Mouse (Mus musculus) bone marrow, adult 2 months (tissue): Measurements from ENCODE around the gene P2ry14.

Experiments used
- CTCF ChIP-seq: fragments of 200-500 bp; IDR thresholded peaks from 2 replicates; pipeline ENCODE4 v1.5.1; 2011; ENCODE audit warnings: low read length, control low read depth; ENCODE audit not compliant: control insufficient read depth, insufficient read depth
- POLR2A ChIP-seq: fragments of 200-500 bp; IDR thresholded peaks from 2 replicates; pipeline ENCODE4 v1.6.1; 2011; ENCODE audit warnings: low read depth, mild to moderate bottlenecking, control low read depth, low read length, borderline replicate concordance; ENCODE audit not compliant: control insufficient read depth

DNA sequence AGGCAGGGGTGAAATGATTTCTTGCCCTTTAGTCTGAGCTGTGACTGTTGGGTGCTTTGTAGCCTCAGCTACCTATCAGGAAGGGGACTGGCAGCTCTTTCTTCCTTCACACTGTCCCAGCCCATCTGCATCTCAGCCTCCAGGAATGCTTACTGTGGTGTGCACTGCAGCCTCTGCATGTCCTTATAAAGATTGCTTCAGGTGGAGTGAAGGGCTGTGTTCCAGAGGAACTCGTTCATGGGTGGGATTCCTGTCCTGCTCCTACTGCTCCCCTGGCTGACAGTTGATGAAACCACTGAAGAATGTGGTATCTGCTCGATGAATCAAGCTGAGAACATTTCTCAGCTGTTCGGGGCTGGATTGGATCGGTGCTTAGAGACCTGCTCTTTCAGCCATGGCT is 33.9 kb upstream of the P2ry14 start:
- TF ChIP-seq CTCF (no peak), POLR2A (no peak)
